Mouse (Mus musculus) retina, postnatal 7 days (tissue): ENCODE results near the gene Gm3047.
"Not testable (repeated sequence)": the region's sequence is repeated elsewhere in the genome, so short reads cannot be mapped to it uniquely, and the experiment has no call there.

Source experiments
- DNase-seq: peaks from one replicate; pipeline ENCODE4 v3.0.0-alpha.2; 2012; ENCODE audit warnings: low read depth, low spot score

Gm3047 gene

DNA sequence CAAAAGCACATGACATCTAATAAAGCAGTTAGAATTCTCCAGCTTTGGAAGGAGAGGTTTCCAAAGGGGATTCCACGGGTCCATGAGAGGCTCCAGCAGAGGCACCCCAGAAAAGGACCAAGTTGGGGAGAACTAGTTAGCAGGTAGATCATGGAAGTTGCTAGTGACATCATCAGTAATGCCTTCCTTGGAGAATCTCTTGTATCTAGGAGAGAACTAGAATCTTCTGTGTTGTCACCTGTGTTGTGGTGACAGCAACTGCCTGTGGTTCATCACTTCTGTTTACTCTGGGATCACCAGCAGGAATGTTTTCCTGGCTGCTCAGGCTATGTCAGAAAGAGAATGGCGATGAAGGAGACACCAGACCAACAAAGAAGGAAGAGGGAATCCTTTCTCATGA lies at the start of gene Gm3047:
Gm3047 (plus strand) TSS at position 301 of the 400 bp plus-strand sequence.
- not testable (repeated sequence) for DNase-seq
